Mouse (Mus musculus) midbrain, embryonic 14.5 days (tissue): ENCODE data around the gene Apba3. TPM values are rescaled to one million over a fixed set of nuclear protein-coding genes. Genes with fewer than 3 reads are reported as not detected.

Experiments
- ATAC-seq: fragments of 200-750 bp; cut with Nextera tagmentation; 2 replicates; pipeline ENCODE4 v1.8.0; 2017; ENCODE audit warnings: moderate number of reproducible peaks, moderate library complexity; ENCODE audit not compliant: low FRiP score, low TSS enrichment
- DNase-seq: peaks from one replicate; pipeline ENCODE4 v3.0.0-alpha.2; 2015
- H3K27ac ChIP-seq: fragments of 300-500 bp; sonication (generic); replicated peaks from 2 replicates; pipeline ENCODE4 v1.5.1; 2014; ENCODE audit warnings: mild to moderate bottlenecking, low read depth, low read length, moderate library complexity
- H3K27me3 ChIP-seq: fragments of 300-500 bp; sonication (generic); 2 replicates; pipeline ENCODE4 v1.6.1; 2014; ENCODE audit warnings: low read length, control low read depth, mixed read lengths; ENCODE audit not compliant: control insufficient read depth, insufficient read depth
- H3K36me3 ChIP-seq: fragments of 300-500 bp; sonication (generic); 2 replicates; pipeline ENCODE4 v1.6.1; 2014; ENCODE audit warnings: low read length, control low read depth; ENCODE audit not compliant: control insufficient read depth, insufficient read depth
- H3K4me1 ChIP-seq: fragments of 300-500 bp; sonication (generic); 2 replicates; pipeline ENCODE4 v1.6.1; 2014; ENCODE audit warnings: mild to moderate bottlenecking, antibody characterized with exemption, low read length, control low read depth; ENCODE audit not compliant: control insufficient read depth, insufficient read depth
- H3K4me2 ChIP-seq: fragments of 300-500 bp; sonication (generic); 2 replicates; pipeline ENCODE4 v1.6.1; 2014; ENCODE audit warnings: mild to moderate bottlenecking, low read length, moderate library complexity
- H3K4me3 ChIP-seq: fragments of 300-500 bp; sonication (generic); replicated peaks from 2 replicates; pipeline ENCODE4 v1.5.1; 2014; ENCODE audit warnings: low read depth, low read length
- H3K9ac ChIP-seq: fragments of 300-500 bp; sonication (generic); replicated peaks from 2 replicates; pipeline ENCODE4 v1.6.1; 2014; ENCODE audit warnings: mild to moderate bottlenecking, low read length, moderate library complexity
- H3K9me3 ChIP-seq: fragments of 300-500 bp; sonication (generic); 2 replicates; pipeline ENCODE4 v1.6.1; 2016; ENCODE audit warnings: low read length, control low read depth, mixed read lengths; ENCODE audit not compliant: control insufficient read depth
- WGBS: fragments of 180-500 bp; shearing (Covaris S2); extraction: QIAGEN DNeasy Blood & Tissue Kit; methylation state at CpG from one replicate; pipeline ENCODE4 v1.1.7; 2014; 5-methylcytosine and 5-hydroxymethylcytosine counted together
- polyA plus RNA-seq: library from polyadenylated mRNA; unstranded; fragments of >200 nt; fragmentation: Nextera tagmentation; extraction: Ambion mirVana; gene quantifications from 2 replicates; pipeline ENCODE4 v1.2.1, GENCODE M21; 2014

Apba3 gene
- polyA plus RNA-seq, 1 experiment from 2014 or later: 25.1 TPM

- peaks cover 23% of the 10 kb centered on the region for H3K4me1 ChIP-seq
- ATAC-seq (no peak), DNase-seq (no peak)
- H3K9me3 ChIP-seq: no peaks in the 10 kb centered on the region
- no peak overlapping the region for H3K27ac ChIP-seq
- no peaks in the 10 kb centered on the region for H3K36me3 ChIP-seq
- WGBS: 65% methylated on average over 14 of the region's 14 CpGs
- no peak overlapping the region for H3K4me2 ChIP-seq
- peaks cover 29% of the 10 kb centered on the region for H3K27me3 ChIP-seq
- no peak overlapping the region for H3K9ac ChIP-seq
- H3K4me3 ChIP-seq: no peak overlapping the region
Measured at GRCm38 (mm10) chr10:81289811-81290210, 23.1 kb downstream of the Apba3 start.

- 0 out of 2 replicates have a peak overlapping the region, but pooled peaks have one; percentile 6 for H3K4me2 ChIP-seq
- no peaks in the 10 kb centered on the region for H3K9me3 ChIP-seq
- no peak overlapping the region for H3K4me3 ChIP-seq
- H3K27me3 ChIP-seq: peaks cover 22% of the 10 kb centered on the region
- DNase-seq (peak; percentile 33), ATAC-seq (no peak)
- H3K9ac ChIP-seq: no peak overlapping the region
- H3K27ac ChIP-seq: no peak overlapping the region
- H3K36me3 ChIP-seq: no peaks in the 10 kb centered on the region
- peaks cover 29% of the 10 kb centered on the region for H3K4me1 ChIP-seq
- 11% methylated on average over 24 of the region's 24 CpGs for WGBS
Measured at GRCm38 (mm10) chr10:81290698-81291460, 24.1 kb downstream of the Apba3 start.

GRCm38 (mm10) chr10:81291511-81292104, 24.8 kb downstream of the Apba3 start, which contains the start of gene Tjp3:
Tjp3 (minus strand) TSS chr10:81291581.
- peaks cover 28% of the 10 kb centered on the region for H3K4me1 ChIP-seq
- no peaks in the 10 kb centered on the region for H3K9me3 ChIP-seq
- DNase-seq (no peak), ATAC-seq (no peak)
- no peak within 1 kb of the TSS for H3K27ac ChIP-seq
- H3K27me3 ChIP-seq: peaks cover 22% of the 10 kb centered on the region
- H3K4me3 ChIP-seq: no peak within 1 kb of the TSS
- no peak within 1 kb of the TSS for H3K9ac ChIP-seq
- H3K36me3 ChIP-seq: no peaks in the 10 kb centered on the region
- 0 out of 2 replicates have a peak within 1 kb of the TSS, but pooled peaks have one; percentile 6 for H3K4me2 ChIP-seq
- 75% methylated on average over 9 of the region's 9 CpGs for WGBS

GRCm38 (mm10) chr10:81292554-81293333, 26.0 kb downstream of the Apba3 start, which contains the start of gene Pip5k1c:
Pip5k1c (plus strand) TSS chr10:81292963.
- peak within 1 kb of the TSS; percentile 97 for H3K4me2 ChIP-seq
- DNase-seq (peak; percentile 99), ATAC-seq (peak; percentile 95)
- H3K4me3 ChIP-seq: peak within 1 kb of the TSS; percentile 87
- under 1% methylated on average over 79 of the region's 80 CpGs for WGBS
- H3K9ac ChIP-seq: peak within 1 kb of the TSS; percentile 82
- peak within 1 kb of the TSS; percentile 89 for H3K27ac ChIP-seq
- peaks cover 28% of the 10 kb centered on the region for H3K4me1 ChIP-seq
- H3K27me3 ChIP-seq: peaks cover 22% of the 10 kb centered on the region
- no peaks in the 10 kb centered on the region for H3K36me3 ChIP-seq
- H3K9me3 ChIP-seq: no peaks in the 10 kb centered on the region

- DNase-seq: no peak
- 3% methylated on average over 25 of the region's 25 CpGs for WGBS
- no peak for ATAC-seq
- Histone ChIP-seq H3K4me1 (peaks cover 28% of the 10 kb centered on the region), H3K4me2 (peak overlapping the region; percentile 97), H3K27me3 (peaks cover 22% of the 10 kb centered on the region), H3K9ac (peak overlapping the region; percentile 82), H3K4me3 (peak overlapping the region; percentile 87), H3K9me3 (no peaks in the 10 kb centered on the region), H3K36me3 (no peaks in the 10 kb centered on the region), H3K27ac (peak overlapping the region; percentile 89)
Measured at GRCm38 (mm10) chr10:81293334-81294030, 26.7 kb downstream of the Apba3 start.

GRCm38 (mm10) chr10:81294442-81294841, 27.7 kb downstream of the Apba3 start:
- Histone ChIP-seq H3K9ac (peak overlapping the region; percentile 82), H3K4me1 (peaks cover 28% of the 10 kb centered on the region), H3K27me3 (peaks cover 20% of the 10 kb centered on the region), H3K27ac (no peak overlapping the region), H3K4me3 (peak overlapping the region; percentile 87), H3K9me3 (no peaks in the 10 kb centered on the region), H3K36me3 (no peaks in the 10 kb centered on the region), H3K4me2 (peak overlapping the region; percentile 97)
- ATAC-seq (no peak), DNase-seq (no peak)
- 72% methylated on average over 8 of the region's 8 CpGs for WGBS

- Histone ChIP-seq H3K4me3 (0 out of 2 replicates have a peak overlapping the region, but pooled peaks have one; percentile 87), H3K9ac (peak overlapping the region; percentile 82; the same call in 1 of the 2 replicates), H3K4me1 (peaks cover 28% of the 10 kb centered on the region), H3K9me3 (no peaks in the 10 kb centered on the region), H3K4me2 (no peak overlapping the region), H3K36me3 (no peaks in the 10 kb centered on the region), H3K27ac (no peak overlapping the region), H3K27me3 (peaks cover 13% of the 10 kb centered on the region)
- DNase-seq: no peak
- ATAC-seq: no peak
- WGBS: 94% methylated on average over 6 of the region's 6 CpGs
Measured at GRCm38 (mm10) chr10:81295185-81295584, 28.4 kb downstream of the Apba3 start.

GRCm38 (mm10) chr10:81297246-81297645, 30.5 kb downstream of the Apba3 start:
- Histone ChIP-seq H3K4me1 (peaks cover 23% of the 10 kb centered on the region), H3K9me3 (no peaks in the 10 kb centered on the region), H3K4me3 (no peak overlapping the region), H3K27ac (no peak overlapping the region), H3K4me2 (no peak overlapping the region), H3K36me3 (no peaks in the 10 kb centered on the region), H3K27me3 (no peaks in the 10 kb centered on the region), H3K9ac (no peak overlapping the region)
- no peak for ATAC-seq
- 81% methylated on average over 6 of the region's 6 CpGs for WGBS
- DNase-seq: no peak
